Mouse (Mus musculus): ENCODE measurements at regions not wholly inside any gene's neighbourhood (a gene's known extent, or its start where the extent isn't known, plus 50 kb on each side); places are given as distances from the start of the nearest gene placed in this dataset.

- TF ChIP-seq MAFK (IDR thresholded peaks at IDR 0.05; ENCODE audit: insufficient read depth, low read depth, low read length) (no peak), ZNF384 (IDR thresholded peaks at IDR 0.05; ENCODE audit: low read depth, low read length) (no peak), ZC3H11A (IDR thresholded peaks at IDR 0.05; ENCODE audit: borderline replicate concordance, low read depth, low read length) (no peak), CHD2 (IDR thresholded peaks at IDR 0.05; ENCODE audit: low read depth, low read length) (no peak), HCFC1 (IDR thresholded peaks at IDR 0.05; ENCODE audit: borderline replicate concordance, insufficient read depth, low read length) (no peak)
Measured at GRCm38 (mm10) chr12:117357811-117358210, 158.5 kb upstream of the Rapgef5 start.

Measured in ES-E14 (cell line).